Comparison of ENCODE assay signal across 1 mouse cellular context in the genomic region with DNA sequence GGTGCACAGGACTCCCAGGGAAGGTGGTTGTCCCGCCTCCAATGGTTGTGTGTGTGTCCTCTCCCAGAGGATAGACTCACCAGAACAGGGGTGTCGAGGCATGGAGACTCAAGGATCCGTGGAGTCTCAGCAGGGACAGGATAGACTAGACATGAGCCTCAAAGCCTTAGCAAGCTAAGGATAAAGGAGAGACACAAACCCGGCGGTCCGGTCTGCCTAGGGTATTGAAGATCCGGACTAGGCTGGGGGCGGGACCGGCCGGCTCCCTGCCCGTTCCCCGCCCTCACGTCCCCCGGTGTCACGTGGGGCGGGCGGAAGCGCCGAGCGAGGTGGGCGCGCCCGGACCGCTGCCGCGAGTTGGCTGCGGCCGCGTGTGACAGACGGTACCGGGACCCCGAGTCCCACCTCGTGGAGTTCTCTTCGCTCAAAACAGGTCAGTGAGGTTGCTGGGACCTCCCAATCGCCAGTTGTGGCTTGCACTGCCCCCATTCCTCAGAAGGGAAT.
TF ChIP-seq lines count a peak whose summit lies in the region.

A gene (plus strand): TSS at position 301 of the 504 bp plus-strand sequence.

TF ChIP-seq in CH12.LX, 34 proteins besides CTCF, POLR2A, EP300 and RAD21 (continued from another document):
- TF ChIP-seq UBTF (IDR thresholded peaks at IDR 0.05; ENCODE audit: low read depth, low read length) (no peak), CHD2 (IDR thresholded peaks at IDR 0.05; ENCODE audit: low read length) (peak; percentile 60; the same call in 1 of the 2 replicates), IRF4 (IDR thresholded peaks at IDR 0.05; ENCODE audit: low read depth, low read length) (peak; percentile 32; the same call in 1 of the 2 replicates), KAT2A (IDR thresholded peaks at IDR 0.05; ENCODE audit: insufficient replicate concordance, low read length) (no peak), MEF2A (IDR thresholded peaks at IDR 0.05; ENCODE audit: borderline replicate concordance, low read depth, low read length) (0 out of 2 replicates have a peak, but pooled peaks have one; percentile 11), CHD1 (IDR thresholded peaks at IDR 0.05; ENCODE audit: low read depth, low read length) (no peak), JUN (IDR thresholded peaks at IDR 0.05; ENCODE audit: insufficient read depth, low read depth, low read length) (no peak), NRF1 (IDR thresholded peaks at IDR 0.05; ENCODE audit: low read depth, low read length) (no peak), ZKSCAN1 (IDR thresholded peaks at IDR 0.05; ENCODE audit: borderline replicate concordance, low read depth, low read length) (no peak), MAX (IDR thresholded peaks at IDR 0.05; ENCODE audit: low read length) (peak; percentile 89), MYC (IDR thresholded peaks at IDR 0.05; ENCODE audit: low read depth, low read length) (no peak), RCOR1 (conservative IDR thresholded peaks at IDR 0.05; ENCODE audit: low read depth, low read length) (no peak), POLR2AphosphoS2 (IDR thresholded peaks at IDR 0.05; ENCODE audit: low read depth, low read length) (no peak; the same call in 1 of the 2 replicates), SIN3A (IDR thresholded peaks at IDR 0.05; ENCODE audit: low read length) (peak; percentile 88)
